ENCODE assay signal across 8 mouse cellular contexts in genomic region chr5:28317253-28317916, GRCm38 (mm10). TPM values are rescaled to one million over a fixed set of nuclear protein-coding genes. Genes with fewer than 3 reads are reported as not detected.
DNase-seq lines count a peak whose midpoint lies in the region; ATAC-seq and TF ChIP-seq lines count a peak whose summit lies in the region.

No protein-coding gene starts in this region.

- TF ChIP-seq CTCF in heart, adult 2 months (IDR thresholded peaks at IDR 0.05), result no peak
- TF ChIP-seq CTCF in C2C12 (IDR thresholded peaks at IDR 0.05; ENCODE audit: control insufficient read depth, insufficient read depth, insufficient read length), result no peak
- TF ChIP-seq CTCF in small intestine, adult 2 months (IDR thresholded peaks at IDR 0.05; ENCODE audit: extremely low read depth, insufficient read length, insufficient replicate concordance, low read depth, low read length), result no peak

- peak overlapping the region; percentile 97 for H3K9ac ChIP-seq in heart, adult 2 months (ENCODE audit: low read depth, low read length)

- no peak for DNase-seq in heart, adult 2 months
- no peak for DNase-seq in heart, postnatal 25 days (ENCODE audit: low spot score)
- DNase-seq in liver, result peak; percentile 52
- DNase-seq in cerebellum, adult 9-10 months, result no peak

- under 1% methylated on average over 61 of the region's 62 CpGs for WGBS in heart, adult 2 months
- under 1% methylated on average over 62 of the region's 62 CpGs for WGBS in small intestine, adult 2 months

- no peak for TF ChIP-seq POLR2A in heart, adult 2 months (IDR thresholded peaks at IDR 0.05; ENCODE audit: insufficient read depth, low read depth, low read length)
- no peak for TF ChIP-seq POLR2A in small intestine, adult 2 months (IDR thresholded peaks at IDR 0.05; ENCODE audit: low read depth, low read length)

- ATAC-seq in erythroid progenitor cell, adult 5-6 weeks (replicated peaks; ENCODE audit: low FRiP score, poor library complexity, severe bottlenecking), result no peak

- intact Hi-C loops in heart, adult 2 months (cut with DNase I), result loop anchor here (5.0 to 10.0 kb wide), 2 partner anchors 245 to 523 kb away; partner anchors contain the start of genes Insig1 and Paxip1
- intact Hi-C loops in heart, postnatal 25 days (cut with DNase I), result no loop called here

- H3K79me2 ChIP-seq in heart, adult 2 months (replicated peaks; ENCODE audit: control insufficient read depth, insufficient read depth, low read length), result peaks cover 5% of the 10 kb centered on the region
- H3K79me2 ChIP-seq in C2C12 (ENCODE audit: control insufficient read depth, insufficient read depth), result peaks cover 55% of the 10 kb centered on the region

- H3K27me3 ChIP-seq in heart, adult 2 months (ENCODE audit: control insufficient read depth, insufficient read depth, low read length), result no peaks in the 10 kb centered on the region
- H3K27me3 ChIP-seq in C2C12 (ENCODE audit: control insufficient read depth, insufficient read depth, insufficient read length), result no peaks in the 10 kb centered on the region
- H3K27me3 ChIP-seq in erythroblast, embryonic 14.5 days (ENCODE audit: control insufficient read depth), result no peaks in the 10 kb centered on the region
- H3K27me3 ChIP-seq in small intestine, adult 2 months (ENCODE audit: control insufficient read depth, insufficient read depth, low read length), result no peaks in the 10 kb centered on the region

- no peaks in the 10 kb centered on the region for H3K9me3 ChIP-seq in erythroblast, embryonic 14.5 days (ENCODE audit: control insufficient read depth, low read length)

- peak overlapping the region; percentile 85 for H3ac ChIP-seq in C2C12 (ENCODE audit: control insufficient read depth, insufficient read length, low read depth)

- peak overlapping the region; percentile 83 for H3K4me3 ChIP-seq in heart, adult 2 months
- H3K4me3 ChIP-seq in C2C12 (ENCODE audit: insufficient read depth, poor library complexity, severe bottlenecking), result peak overlapping the region; percentile 65
- H3K4me3 ChIP-seq in erythroblast, embryonic 14.5 days (replicated peaks), result peak overlapping the region; percentile 97
- peak overlapping the region; percentile 73 for H3K4me3 ChIP-seq in small intestine, adult 2 months (ENCODE audit: low read depth, low read length)

- H3K27ac ChIP-seq in heart, adult 2 months, result peak overlapping the region; percentile 98
- H3K27ac ChIP-seq in small intestine, adult 2 months (ENCODE audit: insufficient read depth, low read depth, low read length), result peak overlapping the region; percentile 96

- peaks cover 46% of the 10 kb centered on the region for H3K79me3 ChIP-seq in C2C12 (ENCODE audit: low read depth)

- peaks cover 5% of the 10 kb centered on the region; the same call in 1 of the 2 replicates for H3K4me1 ChIP-seq in heart, adult 2 months (ENCODE audit: control insufficient read depth, insufficient read depth, low read length)
- peaks cover 35% of the 10 kb centered on the region for H3K4me1 ChIP-seq in erythroblast, embryonic 14.5 days (ENCODE audit: control insufficient read depth)
- H3K4me1 ChIP-seq in small intestine, adult 2 months (ENCODE audit: control insufficient read depth, insufficient read depth, insufficient read length, low read length), result peaks cover 3% of the 10 kb centered on the region; the same call in 1 of the 2 replicates

- peaks cover 21% of the 10 kb centered on the region for H3K36me3 ChIP-seq in heart, adult 2 months (ENCODE audit: control insufficient read depth, insufficient read depth, low read length)
- H3K36me3 ChIP-seq in C2C12 (ENCODE audit: control insufficient read depth, insufficient read depth), result peaks cover 10% of the 10 kb centered on the region
- peaks cover 31% of the 10 kb centered on the region for H3K36me3 ChIP-seq in erythroblast, embryonic 14.5 days (ENCODE audit: control insufficient read depth)
- H3K36me3 ChIP-seq in small intestine, adult 2 months (ENCODE audit: control insufficient read depth, insufficient read depth, low read length), result 0 out of 2 replicates have a peak, but pooled peaks cover 1% of the 10 kb centered on the region

- no peak for TF ChIP-seq EP300 in heart, adult 2 months (IDR thresholded peaks at IDR 0.05; ENCODE audit: insufficient read depth, low read depth, low read length)

TF ChIP-seq in C2C12, 6 proteins besides CTCF, POLR2A, EP300 and RAD21:
- TF ChIP-seq CEBPB (IDR thresholded peaks at IDR 0.05; ENCODE audit: low read depth), result peak; percentile 28
- TF ChIP-seq MAX (IDR thresholded peaks at IDR 0.05), result no peak
- no peak for TF ChIP-seq FOSL1 (IDR thresholded peaks at IDR 0.05; ENCODE audit: insufficient read depth, low read length, poor library complexity, severe bottlenecking)
TF ChIP-seq in C2C12: peak in this region for 1.

RNA-seq across cellular contexts. Expression of gene Rbm33, which starts 0.5 kb away (rescaled TPM):
- 10 to 100 TPM; 38.5 to 41.1 TPM for total RNA-seq in heart, adult 2 months (2021)
- 13.6 and 19.3 TPM in 2 replicates for polyA plus RNA-seq in heart, adult 2 months (2012; rRNA removed)
- 10 to 100 TPM; 36.0 to 36.8 TPM for total RNA-seq in heart, postnatal 25 days (2021)
- polyA plus RNA-seq in C2C12 (2012; fragmentation: generic; extraction: Trizol), result 10.1 TPM
- 2.7 TPM in 2 replicates for polyA plus RNA-seq in erythroblast, embryonic 14.5 days (2012)
- polyA plus RNA-seq in small intestine, adult 2 months (2012; rRNA removed), result 10.7 and 25.2 TPM in 2 replicates
- 68.5 and 91.0 TPM in 2 replicates for total RNA-seq in erythroid progenitor cell, adult 5-6 weeks (2015; ENCODE audit: low replicate concordance)
- 101 and 126 TPM in 2 replicates for total RNA-seq in erythroid progenitor cell, adult 5-6 weeks (2017; ENCODE audit: low replicate concordance)
